Comparison of ENCODE assay signal across 8 mouse cellular contexts in the genomic region with DNA sequence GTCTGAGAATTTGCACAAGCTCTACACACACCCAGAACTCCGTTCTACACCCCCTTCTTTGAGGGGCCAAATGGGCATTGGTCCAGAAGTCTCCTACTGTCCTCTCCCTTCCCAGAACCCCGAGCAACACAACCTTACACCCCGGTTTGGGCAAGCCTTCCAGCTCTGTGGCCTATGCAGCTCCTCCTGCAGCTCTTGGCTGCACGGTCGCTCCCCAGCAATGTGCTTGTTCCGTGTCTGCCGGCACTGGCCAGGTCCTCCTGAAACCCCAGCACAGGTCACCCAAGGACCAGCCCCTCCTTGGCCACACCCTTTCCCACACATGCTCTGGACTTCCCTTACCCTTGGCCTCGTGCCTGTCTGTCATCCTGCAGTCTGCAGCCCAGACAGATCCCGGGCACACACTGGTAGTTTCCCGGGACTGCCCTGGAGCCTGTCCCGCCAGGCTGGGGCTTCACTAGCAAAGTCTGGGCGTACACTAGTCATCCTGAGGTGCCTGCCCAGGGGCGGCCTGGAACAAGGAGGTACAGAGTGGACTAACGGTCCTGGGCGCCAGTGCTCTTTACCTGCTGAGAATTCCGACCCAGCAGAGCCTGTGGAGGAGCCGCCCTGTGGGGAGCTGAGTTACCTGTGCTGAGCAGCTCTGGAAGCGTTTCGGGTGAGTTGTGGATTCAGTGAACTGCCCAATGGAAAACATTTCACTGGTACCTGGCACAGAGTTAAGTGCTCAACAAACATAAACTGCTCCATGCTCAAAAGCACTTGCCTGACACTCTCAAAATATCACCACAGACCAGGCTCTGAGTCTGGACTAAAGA. TPM values are rescaled to one million over a fixed set of nuclear protein-coding genes. Genes with fewer than 3 reads are reported as not detected.
DNase-seq lines count a peak whose midpoint lies in the region; ATAC-seq lines count a peak whose summit lies in the region.

No protein-coding gene starts in this region.

- 0 out of 2 replicates have a peak overlapping the region, but pooled peaks have one; percentile 23 for H3K27ac ChIP-seq in midbrain, embryonic 10.5 days (replicated peaks)
- H3K27ac ChIP-seq in midbrain, embryonic 11.5 days (ENCODE audit: low read depth, low read length), result no peak overlapping the region
- H3K27ac ChIP-seq in embryonic facial prominence, embryonic 14.5 days (replicated peaks; ENCODE audit: low read depth, low read length), result peak overlapping the region; percentile 79
- H3K27ac ChIP-seq in heart, embryonic 16.5 days (ENCODE audit: low read length), result peak overlapping the region; percentile 59
- H3K27ac ChIP-seq in limb, embryonic 12.5 days, result peak overlapping the region; percentile 88
- peak overlapping the region; percentile 95 for H3K27ac ChIP-seq in stomach, embryonic 14.5 days (ENCODE audit: low read length)

- no peaks in the 10 kb centered on the region for H3K27me3 ChIP-seq in midbrain, embryonic 10.5 days (ENCODE audit: low read depth, poor library complexity, severe bottlenecking)
- no peaks in the 10 kb centered on the region for H3K27me3 ChIP-seq in midbrain, embryonic 11.5 days (ENCODE audit: control insufficient read depth, insufficient read depth, low read length)
- H3K27me3 ChIP-seq in embryonic facial prominence, embryonic 14.5 days (replicated peaks; ENCODE audit: control insufficient read depth, insufficient read depth, low read length), result no peaks in the 10 kb centered on the region
- no peaks in the 10 kb centered on the region for H3K27me3 ChIP-seq in heart, embryonic 16.5 days (ENCODE audit: control insufficient read depth, insufficient read depth, low read length)
- H3K27me3 ChIP-seq in limb, embryonic 12.5 days, result no peaks in the 10 kb centered on the region
- no peaks in the 10 kb centered on the region for H3K27me3 ChIP-seq in stomach, embryonic 14.5 days (ENCODE audit: control insufficient read depth, insufficient read depth, low read length)

- DNase-seq in midbrain, embryonic 10.5 days (ENCODE audit: low spot score), result no peak
- no peak for DNase-seq in midbrain, embryonic 11.5 days (ENCODE audit: low spot score, missing footprints)
- DNase-seq in embryonic facial prominence, embryonic 14.5 days (ENCODE audit: low spot score), result no peak
- DNase-seq in left cerebral cortex, adult 11 months (ENCODE audit: low spot score), result no peak
- no peak for DNase-seq in thymus, postnatal 10 days (ENCODE audit: low spot score in 2 of 2)

- no peaks in the 10 kb centered on the region for H3K9me3 ChIP-seq in midbrain, embryonic 10.5 days (replicated peaks)
- H3K9me3 ChIP-seq in midbrain, embryonic 11.5 days (ENCODE audit: control insufficient read depth, low read length), result no peaks in the 10 kb centered on the region
- H3K9me3 ChIP-seq in embryonic facial prominence, embryonic 14.5 days (ENCODE audit: control insufficient read depth, low read length), result no peaks in the 10 kb centered on the region
- no peaks in the 10 kb centered on the region for H3K9me3 ChIP-seq in heart, embryonic 16.5 days (replicated peaks; ENCODE audit: control insufficient read depth, low read length)
- H3K9me3 ChIP-seq in limb, embryonic 12.5 days, result no peaks in the 10 kb centered on the region
- no peaks in the 10 kb centered on the region for H3K9me3 ChIP-seq in stomach, embryonic 14.5 days (ENCODE audit: control insufficient read depth, low read depth, low read length)

- WGBS in midbrain, embryonic 10.5 days, result 81% methylated on average over 19 of the region's 19 CpGs
- WGBS in midbrain, embryonic 11.5 days, result 76% methylated on average over 19 of the region's 19 CpGs
- 56% methylated on average over 19 of the region's 19 CpGs for WGBS in embryonic facial prominence, embryonic 14.5 days
- 47% methylated on average over 19 of the region's 19 CpGs for WGBS in heart, embryonic 16.5 days
- 58% methylated on average over 19 of the region's 19 CpGs for WGBS in limb, embryonic 12.5 days
- 41% methylated on average over 19 of the region's 19 CpGs for WGBS in stomach, embryonic 14.5 days

- H3K4me1 ChIP-seq in midbrain, embryonic 10.5 days, result peaks cover 29% of the 10 kb centered on the region
- H3K4me1 ChIP-seq in midbrain, embryonic 11.5 days (ENCODE audit: control insufficient read depth, insufficient read depth, low read length), result no peaks in the 10 kb centered on the region
- H3K4me1 ChIP-seq in embryonic facial prominence, embryonic 14.5 days (ENCODE audit: control insufficient read depth, insufficient read depth, low read length), result peaks cover 74% of the 10 kb centered on the region
- H3K4me1 ChIP-seq in heart, embryonic 16.5 days (ENCODE audit: control insufficient read depth, insufficient read depth, low read length), result peaks cover 96% of the 10 kb centered on the region
- H3K4me1 ChIP-seq in limb, embryonic 12.5 days (replicated peaks), result peaks cover 98% of the 10 kb centered on the region
- peaks cover 90% of the 10 kb centered on the region for H3K4me1 ChIP-seq in stomach, embryonic 14.5 days (ENCODE audit: control insufficient read depth, insufficient read depth, low read length)

- H3K9ac ChIP-seq in midbrain, embryonic 11.5 days (ENCODE audit: low read length), result no peak overlapping the region
- peak overlapping the region; percentile 19 for H3K9ac ChIP-seq in embryonic facial prominence, embryonic 14.5 days (ENCODE audit: low read depth, low read length)
- H3K9ac ChIP-seq in heart, embryonic 16.5 days (ENCODE audit: low read length), result peak overlapping the region; percentile 18
- peak overlapping the region; percentile 40; the same call in 1 of the 2 replicates for H3K9ac ChIP-seq in limb, embryonic 12.5 days (replicated peaks)
- peak overlapping the region; percentile 2; the same call in 1 of the 2 replicates for H3K9ac ChIP-seq in stomach, embryonic 14.5 days (replicated peaks; ENCODE audit: low read depth, low read length)

- ATAC-seq in midbrain, embryonic 11.5 days (ENCODE audit: low FRiP score), result no peak
- ATAC-seq in embryonic facial prominence, embryonic 14.5 days (ENCODE audit: low read depth), result no peak
- peak; percentile 30 for ATAC-seq in heart, embryonic 16.5 days (replicated peaks; ENCODE audit: extremely low read depth, insufficient read depth, low FRiP score)
- ATAC-seq in limb, embryonic 12.5 days (ENCODE audit: insufficient number of reproducible peaks, insufficient read depth, low FRiP score, low TSS enrichment, low read depth), result 0 out of 2 replicates have a peak, but pooled peaks have one; percentile 23
- ATAC-seq in stomach, embryonic 14.5 days (ENCODE audit: insufficient number of reproducible peaks, insufficient read depth, low FRiP score, low read depth), result peak; percentile 23

- H3K4me3 ChIP-seq in midbrain, embryonic 10.5 days, result no peak overlapping the region
- H3K4me3 ChIP-seq in midbrain, embryonic 11.5 days (ENCODE audit: low read depth, low read length), result no peak overlapping the region
- no peak overlapping the region for H3K4me3 ChIP-seq in embryonic facial prominence, embryonic 14.5 days (ENCODE audit: low read depth, low read length)
- no peak overlapping the region for H3K4me3 ChIP-seq in heart, embryonic 16.5 days (ENCODE audit: low read length)
- no peak overlapping the region for H3K4me3 ChIP-seq in limb, embryonic 12.5 days (replicated peaks)
- no peak overlapping the region for H3K4me3 ChIP-seq in stomach, embryonic 14.5 days (ENCODE audit: low read depth, low read length)

- H3K4me2 ChIP-seq in midbrain, embryonic 11.5 days, result no peak overlapping the region
- H3K4me2 ChIP-seq in embryonic facial prominence, embryonic 14.5 days (ENCODE audit: low read depth, low read length), result peak overlapping the region; percentile 16; the same call in 1 of the 2 replicates
- H3K4me2 ChIP-seq in heart, embryonic 16.5 days (ENCODE audit: low read depth, low read length), result peak overlapping the region; percentile 10; the same call in 1 of the 2 replicates
- peak overlapping the region; percentile 39; the same call in 1 of the 2 replicates for H3K4me2 ChIP-seq in limb, embryonic 12.5 days
- H3K4me2 ChIP-seq in stomach, embryonic 14.5 days (replicated peaks; ENCODE audit: low read depth, low read length), result peak overlapping the region; percentile 22; the same call in 1 of the 2 replicates

- peaks cover 99% of the 10 kb centered on the region for H3K36me3 ChIP-seq in midbrain, embryonic 10.5 days
- H3K36me3 ChIP-seq in midbrain, embryonic 11.5 days (ENCODE audit: control insufficient read depth, insufficient read depth, low read length), result peaks cover 10% of the 10 kb centered on the region; the same call in 1 of the 2 replicates
- peaks cover 24% of the 10 kb centered on the region; the same call in 1 of the 2 replicates for H3K36me3 ChIP-seq in embryonic facial prominence, embryonic 14.5 days (ENCODE audit: control insufficient read depth, insufficient read depth, low read length)
- H3K36me3 ChIP-seq in heart, embryonic 16.5 days (ENCODE audit: control insufficient read depth, insufficient read depth), result no peaks in the 10 kb centered on the region
- peaks cover 59% of the 10 kb centered on the region for H3K36me3 ChIP-seq in limb, embryonic 12.5 days
- peaks cover 21% of the 10 kb centered on the region for H3K36me3 ChIP-seq in stomach, embryonic 14.5 days (ENCODE audit: control insufficient read depth, insufficient read depth, low read length)

RNA-seq across cellular contexts. Expression of gene H2afy, which starts 22.5 kb away (rescaled TPM):
- polyA plus RNA-seq in midbrain, embryonic 10.5 days (2016; fragmentation: Nextera tagmentation; extraction: Ambion mirVana), result 526 and 546 TPM in 2 replicates
- polyA plus RNA-seq in midbrain, embryonic 11.5 days (2014; fragmentation: Nextera tagmentation; extraction: Ambion mirVana), result 677 and 693 TPM in 2 replicates
- polyA plus RNA-seq in embryonic facial prominence, embryonic 14.5 days (2014; fragmentation: Nextera tagmentation; extraction: Ambion mirVana), result 246 and 265 TPM in 2 replicates
- polyA plus RNA-seq in heart, embryonic 16.5 days (2015; fragmentation: Nextera tagmentation; extraction: Ambion mirVana), result 114 and 120 TPM in 2 replicates
- polyA plus RNA-seq in limb, embryonic 12.5 days (2016; fragmentation: Nextera tagmentation; extraction: Ambion mirVana), result 607 and 623 TPM in 2 replicates
- polyA plus RNA-seq in stomach, embryonic 14.5 days (2014; fragmentation: Nextera tagmentation; extraction: Ambion mirVana), result 375 and 402 TPM in 2 replicates

Comparison
In these comparisons a context has a peak if more than half of its experiments do, and no peak if none do; other contexts are left out.
1. ATAC-seq: peak in heart, embryonic 16.5 days (single experiment), limb, embryonic 12.5 days (single experiment) and stomach, embryonic 14.5 days (single experiment); none in midbrain, embryonic 11.5 days (single experiment) and embryonic facial prominence, embryonic 14.5 days (single experiment).